Mouse (Mus musculus) limb, embryonic 15.5 days (tissue): ENCODE results near the gene Pex16. TPM values are rescaled to one million over a fixed set of nuclear protein-coding genes. Genes with fewer than 3 reads are reported as not detected.

ENCODE experiments used
- ATAC-seq: fragments of 200-750 bp; cut with Nextera tagmentation; 2 replicates; pipeline ENCODE4 v1.8.0; 2017; ENCODE audit warnings: low read depth, moderate TSS enrichment; ENCODE audit not compliant: insufficient number of reproducible peaks, low FRiP score, low TSS enrichment
- H3K27ac ChIP-seq: fragments of 300-500 bp; sonication (generic); 2 replicates; pipeline ENCODE4 v1.5.1; 2015; ENCODE audit warnings: moderate library complexity, mild to moderate bottlenecking, inconsistent platforms
- H3K27me3 ChIP-seq: fragments of 300-500 bp; sonication (generic); 2 replicates; pipeline ENCODE4 v1.6.1; 2015; ENCODE audit warnings: inconsistent platforms
- H3K36me3 ChIP-seq: fragments of 300-500 bp; sonication (generic); 2 replicates; pipeline ENCODE4 v1.6.1; 2015; ENCODE audit warnings: inconsistent platforms
- H3K4me1 ChIP-seq: fragments of 300-500 bp; sonication (generic); 2 replicates; pipeline ENCODE4 v1.6.1; 2015; ENCODE audit warnings: inconsistent platforms
- H3K4me2 ChIP-seq: fragments of 300-500 bp; sonication (generic); 2 replicates; pipeline ENCODE4 v1.6.1; 2015; ENCODE audit warnings: mild to moderate bottlenecking, inconsistent platforms
- H3K4me3 ChIP-seq: fragments of 300-500 bp; sonication (generic); 2 replicates; pipeline ENCODE4 v1.5.1; 2015; ENCODE audit warnings: mild to moderate bottlenecking, inconsistent platforms
- H3K9ac ChIP-seq: fragments of 300-500 bp; sonication (generic); 2 replicates; pipeline ENCODE4 v1.6.1; 2015; ENCODE audit warnings: inconsistent platforms
- H3K9me3 ChIP-seq: fragments of 300-500 bp; sonication (generic); 2 replicates; pipeline ENCODE4 v1.6.1; 2016; ENCODE audit warnings: inconsistent platforms
- WGBS: fragments of 180-500 bp; shearing (Covaris S2); methylation state at CpG from one replicate; pipeline ENCODE4 v1.1.7; 2015; 5-methylcytosine and 5-hydroxymethylcytosine counted together
- polyA plus RNA-seq: library from polyadenylated mRNA; unstranded; fragments of >200 nt; fragmentation: Nextera tagmentation; extraction: Ambion mirVana; gene quantifications from 2 replicates; pipeline ENCODE4 v1.2.1, GENCODE M21; 2015

Pex16 gene
- polyA plus RNA-seq, result 25.2 and 27.6 TPM in 2 replicates

DNA sequence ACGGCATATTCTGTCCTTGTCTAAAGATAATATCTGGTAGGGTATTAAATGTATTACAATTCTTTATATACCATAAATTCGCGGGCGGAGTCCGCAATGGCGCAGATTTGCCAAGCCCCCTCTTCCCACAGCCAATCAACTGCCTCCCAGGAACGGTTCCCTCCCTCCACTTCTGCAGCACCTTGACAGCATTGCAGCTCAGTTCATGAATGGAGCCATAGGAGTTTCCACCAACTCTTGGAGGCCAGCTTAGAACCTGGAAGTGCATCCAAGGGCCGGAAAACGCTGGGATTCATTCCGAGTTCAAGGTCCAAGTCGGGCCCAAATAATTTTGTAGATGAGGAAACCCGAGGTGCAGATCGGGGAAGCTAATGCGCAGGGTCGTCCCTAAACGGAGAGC is at the start of gene Pex16, which contains the start of gene Large2:
Gene Pex16, plus strand, starts transcription at position 163 of the 400 bp plus-strand sequence.
Gene Large2, minus strand, starts transcription at position 356 of the 400 bp plus-strand sequence.
- Histone ChIP-seq H3K9me3 (no peaks in the 10 kb centered on the region), H3K4me2 (peak within 1 kb of the TSS; percentile 91), H3K4me3 (peak within 1 kb of the TSS; percentile 78), H3K9ac (peak within 1 kb of the TSS; percentile 64), H3K27ac (peak within 1 kb of the TSS; percentile 92), H3K4me1 (peaks cover 62% of the 10 kb centered on the region), H3K36me3 (peaks cover 18% of the 10 kb centered on the region), H3K27me3 (no peaks in the 10 kb centered on the region)
- ATAC-seq, result no peak
- WGBS, result 3% methylated on average over 16 of the region's 16 CpGs

DNA sequence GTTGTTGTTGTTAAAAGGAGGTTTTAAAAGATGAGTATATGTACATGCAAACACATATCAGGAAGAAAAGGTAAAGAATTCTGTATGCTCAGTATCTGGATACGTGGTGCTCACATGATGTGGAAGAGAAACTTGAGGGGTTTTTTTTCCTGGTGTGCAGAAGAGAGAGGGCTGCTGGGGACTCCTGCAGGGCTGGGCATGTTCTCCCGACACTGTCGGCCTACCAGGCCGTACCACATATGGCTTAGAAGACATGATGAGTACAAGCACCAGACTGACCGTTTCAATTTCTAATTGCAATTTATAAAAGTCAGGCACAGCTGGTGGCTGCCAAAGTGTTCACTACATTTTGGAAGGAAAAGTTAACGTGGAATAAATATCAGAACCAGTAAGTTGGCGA is 48.8 kb upstream of the Pex16 start:
- Histone ChIP-seq H3K27ac (no peak overlapping the region), H3K4me3 (no peak overlapping the region), H3K9ac (no peak overlapping the region), H3K4me2 (no peak overlapping the region), H3K4me1 (no peaks in the 10 kb centered on the region), H3K27me3 (no peaks in the 10 kb centered on the region), H3K9me3 (no peaks in the 10 kb centered on the region), H3K36me3 (peaks cover 61% of the 10 kb centered on the region)
- no peak for ATAC-seq
- WGBS, result 82% methylated on average over 7 of the region's 7 CpGs

DNA sequence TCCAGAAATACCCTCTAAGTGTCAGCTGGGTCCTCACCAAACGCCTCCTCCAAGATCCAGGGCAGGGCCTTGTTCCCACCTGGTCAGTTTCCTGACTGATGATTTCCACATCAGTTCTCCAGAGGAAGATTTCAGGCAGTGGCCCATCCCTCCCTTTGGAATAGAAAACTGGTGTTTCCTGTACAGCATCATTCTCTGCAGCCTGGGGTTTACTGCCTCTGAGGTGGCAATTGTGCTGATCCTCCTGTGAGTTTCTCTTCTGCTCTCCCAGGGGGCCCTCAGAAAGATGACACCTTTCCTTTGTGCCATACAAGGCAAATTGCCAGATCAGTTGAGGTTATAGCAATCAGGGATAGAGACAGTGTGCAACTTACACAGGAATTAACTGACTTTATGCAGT is 48.3 kb upstream of the Pex16 start:
- Histone ChIP-seq H3K36me3 (peaks cover 65% of the 10 kb centered on the region), H3K4me3 (no peak overlapping the region), H3K27ac (no peak overlapping the region), H3K9ac (no peak overlapping the region), H3K27me3 (no peaks in the 10 kb centered on the region), H3K9me3 (no peaks in the 10 kb centered on the region), H3K4me1 (no peaks in the 10 kb centered on the region), H3K4me2 (no peak overlapping the region)
- ATAC-seq, result no peak
- 75% methylated on average over 1 of the region's 1 CpGs for WGBS

DNA sequence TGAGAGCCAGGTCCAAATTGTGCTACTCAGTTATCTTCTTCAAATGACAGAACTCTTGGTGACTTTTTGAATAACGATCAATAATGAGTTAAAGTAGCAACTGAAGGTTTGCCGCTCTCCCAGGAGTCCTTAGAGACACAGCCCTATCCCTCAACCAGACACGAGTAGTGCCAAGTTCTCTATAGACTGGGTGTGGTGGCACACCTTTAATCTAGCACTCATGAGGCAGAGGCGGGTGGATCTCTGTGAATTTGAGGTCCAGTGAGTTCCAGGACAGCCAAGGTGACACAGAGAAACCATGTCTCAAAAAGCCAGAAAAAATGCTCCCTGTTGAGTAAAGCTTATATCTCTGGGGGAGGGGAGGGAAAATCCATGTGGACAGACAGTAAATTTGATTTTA is 46.9 kb upstream of the Pex16 start:
- 86% methylated on average over 4 of the region's 4 CpGs for WGBS
- H3K9me3 ChIP-seq, result no peaks in the 10 kb centered on the region
- ATAC-seq, result no peak
- H3K4me1 ChIP-seq, result no peaks in the 10 kb centered on the region
- H3K36me3 ChIP-seq, result peaks cover 65% of the 10 kb centered on the region
- no peak overlapping the region for H3K9ac ChIP-seq
- H3K27me3 ChIP-seq, result no peaks in the 10 kb centered on the region
- H3K4me3 ChIP-seq, result no peak overlapping the region
- no peak overlapping the region for H3K4me2 ChIP-seq
- H3K27ac ChIP-seq, result no peak overlapping the region

DNA sequence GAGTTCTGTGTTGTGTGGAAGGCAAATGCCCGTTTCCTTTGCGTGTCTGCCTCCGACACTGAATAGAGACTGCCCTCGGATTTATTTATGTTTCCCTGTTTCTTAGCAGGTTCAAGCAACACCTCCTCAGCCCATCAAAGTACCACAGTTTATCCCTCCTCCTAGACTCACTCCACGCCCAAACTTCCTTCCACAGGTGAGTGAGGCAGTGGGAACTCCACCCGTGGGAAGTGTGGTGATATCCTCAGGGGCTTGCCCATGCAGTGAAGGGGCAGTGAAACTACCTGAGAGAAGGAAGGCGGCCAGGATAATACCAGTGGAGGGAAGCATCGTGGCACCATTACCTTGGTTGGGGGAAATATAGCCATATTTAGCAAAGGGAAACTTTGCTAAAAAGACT is 46.3 kb upstream of the Pex16 start:
- 92% methylated on average over 8 of the region's 8 CpGs for WGBS
- Histone ChIP-seq H3K9me3 (no peaks in the 10 kb centered on the region), H3K4me1 (no peaks in the 10 kb centered on the region), H3K27ac (no peak overlapping the region), H3K4me2 (no peak overlapping the region), H3K36me3 (peaks cover 64% of the 10 kb centered on the region), H3K4me3 (no peak overlapping the region), H3K27me3 (no peaks in the 10 kb centered on the region), H3K9ac (no peak overlapping the region)
- no peak for ATAC-seq

DNA sequence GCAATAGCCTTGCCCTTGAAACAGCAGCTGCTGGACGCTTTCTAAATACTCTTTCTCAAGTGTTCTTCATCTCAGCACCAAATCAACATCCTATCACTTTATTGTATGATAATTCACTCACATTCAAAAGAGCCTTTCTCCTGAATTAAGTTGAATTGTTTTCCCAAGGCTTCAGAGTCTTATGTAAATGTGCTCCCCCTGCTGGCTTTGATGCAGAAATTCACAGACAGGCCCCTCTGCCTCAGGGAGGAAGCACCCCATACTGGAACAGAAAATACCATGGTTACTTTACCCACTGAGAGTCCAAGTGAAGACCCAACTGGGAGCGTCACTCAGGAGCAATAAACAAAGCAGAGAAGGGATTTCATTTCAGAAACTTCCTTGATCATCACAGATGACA is 43.6 kb upstream of the Pex16 start:
- no peak for ATAC-seq
- Histone ChIP-seq H3K9me3 (no peaks in the 10 kb centered on the region), H3K36me3 (peaks cover 76% of the 10 kb centered on the region), H3K4me3 (no peak overlapping the region), H3K4me1 (no peaks in the 10 kb centered on the region), H3K27ac (no peak overlapping the region), H3K9ac (no peak overlapping the region), H3K27me3 (no peaks in the 10 kb centered on the region), H3K4me2 (no peak overlapping the region)
- WGBS, result 64% methylated on average over 2 of the region's 2 CpGs

DNA sequence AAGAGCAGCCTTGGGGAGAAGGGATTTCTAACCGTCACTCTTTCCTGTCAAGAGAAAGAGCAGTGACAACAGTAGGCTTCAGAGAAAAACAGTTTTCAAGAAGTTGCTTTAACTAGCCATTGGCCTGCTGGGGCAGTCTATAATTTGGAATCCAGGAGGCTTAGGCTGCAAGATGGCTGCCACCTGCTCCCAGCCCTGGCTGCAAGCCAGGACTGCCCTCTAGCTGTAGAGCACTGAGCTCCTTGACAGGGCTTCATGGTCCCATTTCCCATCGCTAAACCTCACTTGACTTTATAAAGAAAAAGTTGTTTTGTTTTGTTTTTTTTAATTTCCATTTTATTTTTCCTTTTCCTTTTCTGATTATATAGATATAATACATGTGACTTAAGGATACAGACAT is 43.1 kb upstream of the Pex16 start:
- no peak overlapping the region for H3K4me3 ChIP-seq
- no peaks in the 10 kb centered on the region for H3K9me3 ChIP-seq
- no peaks in the 10 kb centered on the region for H3K4me1 ChIP-seq
- H3K9ac ChIP-seq, result no peak overlapping the region
- 84% methylated on average over 2 of the region's 2 CpGs for WGBS
- H3K4me2 ChIP-seq, result no peak overlapping the region
- H3K27me3 ChIP-seq, result no peaks in the 10 kb centered on the region
- H3K27ac ChIP-seq, result no peak overlapping the region
- H3K36me3 ChIP-seq, result peaks cover 79% of the 10 kb centered on the region
- no peak for ATAC-seq

DNA sequence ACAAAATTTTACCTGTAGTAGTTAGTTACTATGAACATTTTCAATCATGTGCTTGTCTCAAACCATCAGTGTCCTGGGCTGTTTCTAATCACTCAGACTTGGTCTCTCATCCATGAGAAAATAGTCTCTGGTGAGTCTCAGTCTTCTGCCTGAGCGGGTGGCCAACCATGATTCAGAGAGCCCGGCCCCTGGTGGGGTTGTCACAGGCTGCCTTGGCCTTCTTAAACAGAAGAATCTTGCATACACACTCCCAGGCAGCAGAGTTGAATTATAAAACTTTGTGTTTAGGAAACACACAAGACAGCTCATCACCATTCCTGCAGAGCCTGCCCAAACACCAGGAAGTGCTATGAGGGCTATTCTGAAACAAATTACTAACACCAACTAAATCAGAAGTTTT is 42.6 kb upstream of the Pex16 start:
- no peak overlapping the region for H3K4me3 ChIP-seq
- WGBS, result 95% methylated on average over 2 of the region's 2 CpGs
- H3K9me3 ChIP-seq, result no peaks in the 10 kb centered on the region
- no peak overlapping the region for H3K4me2 ChIP-seq
- H3K27me3 ChIP-seq, result no peaks in the 10 kb centered on the region
- no peak overlapping the region for H3K27ac ChIP-seq
- no peak overlapping the region for H3K9ac ChIP-seq
- peaks cover 78% of the 10 kb centered on the region for H3K36me3 ChIP-seq
- no peaks in the 10 kb centered on the region for H3K4me1 ChIP-seq
- ATAC-seq, result no peak

DNA sequence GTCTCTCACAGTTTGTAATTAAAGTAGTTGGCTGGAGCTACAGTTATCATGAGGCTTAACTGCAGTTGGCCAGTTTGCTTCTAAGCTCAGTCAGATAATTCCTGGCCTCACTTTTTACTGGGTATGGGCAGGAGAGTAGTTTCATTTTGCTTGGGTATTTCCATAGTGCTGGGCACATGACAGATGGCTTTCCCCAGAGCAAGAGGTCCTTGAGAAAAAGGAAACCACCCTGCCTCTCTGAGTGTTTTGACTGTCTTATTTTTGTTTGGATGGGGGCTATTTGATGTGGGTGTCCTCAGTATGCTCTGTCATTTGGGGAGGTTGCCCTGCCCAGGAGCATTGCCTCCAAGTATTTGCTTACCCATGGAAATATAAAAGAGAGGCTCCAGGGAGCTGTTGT is 32.1 kb upstream of the Pex16 start:
- no peak for ATAC-seq
- H3K36me3 ChIP-seq, result peaks cover 52% of the 10 kb centered on the region

DNA sequence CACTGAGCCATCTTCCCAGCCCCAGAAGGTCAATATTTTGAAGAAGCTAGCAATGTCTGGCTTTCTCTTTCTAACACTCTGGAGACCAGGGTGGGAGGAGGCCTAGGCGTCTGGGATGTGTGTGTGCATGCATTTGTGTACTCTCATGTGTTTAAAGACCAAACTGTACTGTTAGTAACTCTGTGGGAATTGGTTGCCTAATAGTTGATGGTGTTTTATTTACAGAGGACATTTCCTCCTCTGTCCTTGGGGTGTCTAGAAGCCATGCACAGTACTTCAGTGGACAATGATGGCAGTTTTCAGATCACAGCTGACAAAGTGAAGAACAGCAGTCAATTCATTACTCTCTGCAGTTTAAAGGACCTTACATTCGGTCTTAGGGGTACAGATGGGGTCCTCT is 27.3 kb upstream of the Pex16 start:
- Histone ChIP-seq H3K36me3 (peaks cover 74% of the 10 kb centered on the region), H3K27me3 (no peaks in the 10 kb centered on the region), H3K4me1 (no peaks in the 10 kb centered on the region), H3K9me3 (no peaks in the 10 kb centered on the region), H3K9ac (no peak overlapping the region), H3K27ac (no peak overlapping the region), H3K4me2 (no peak overlapping the region), H3K4me3 (no peak overlapping the region)
- 88% methylated on average over 2 of the region's 2 CpGs for WGBS
- no peak for ATAC-seq

More for the DNA sequence above, 32.1 kb upstream of the Pex16 start:
- Histone ChIP-seq H3K9ac (no peak overlapping the region), H3K9me3 (no peaks in the 10 kb centered on the region), H3K4me2 (no peak overlapping the region), H3K4me3 (no peak overlapping the region), H3K27ac (no peak overlapping the region), H3K4me1 (no peaks in the 10 kb centered on the region), H3K27me3 (no peaks in the 10 kb centered on the region)

DNA sequence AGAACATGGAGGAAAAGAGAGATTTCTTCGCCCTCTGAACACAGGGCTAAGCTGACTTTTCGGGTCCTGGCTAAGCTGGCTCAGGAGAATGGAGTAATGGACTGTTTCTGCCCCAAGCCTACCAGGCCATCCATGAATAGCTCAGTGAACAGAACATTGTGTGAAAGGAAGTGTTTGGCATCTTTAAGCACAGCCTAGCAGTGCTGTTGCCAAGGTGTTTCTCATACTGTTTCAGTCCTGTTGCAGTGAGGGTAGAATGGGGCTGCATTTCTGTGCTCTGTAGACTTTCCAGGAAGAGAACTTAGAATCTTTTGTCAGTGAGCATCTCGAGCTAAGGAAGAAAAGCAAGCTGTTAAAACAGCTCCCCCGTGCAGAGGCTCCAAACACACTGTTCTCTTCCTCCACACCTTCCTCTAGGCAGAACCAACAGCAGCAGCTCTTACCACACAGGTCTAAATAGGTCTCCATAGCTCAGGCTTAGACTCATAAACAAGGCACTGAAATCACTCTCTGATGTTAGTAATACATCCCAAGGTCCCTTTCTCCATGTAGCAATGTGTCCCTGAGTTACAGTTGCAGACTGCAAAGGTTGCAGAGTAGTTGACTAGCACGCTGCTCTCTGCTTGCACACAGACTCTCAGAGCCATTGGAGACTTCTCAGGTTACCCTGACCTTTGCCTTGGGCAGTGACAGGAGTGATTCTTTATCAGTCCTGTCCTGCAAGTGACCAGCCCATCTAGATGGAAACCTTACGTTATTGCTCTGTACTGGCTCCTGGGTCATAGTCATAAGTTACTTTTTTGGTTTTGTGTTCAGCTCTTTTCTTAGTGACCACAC is 24.7 kb upstream of the Pex16 start:
- no peak overlapping the region for H3K9ac ChIP-seq
- 52% methylated on average over 6 of the region's 6 CpGs for WGBS
- no peak overlapping the region for H3K27ac ChIP-seq
- no peaks in the 10 kb centered on the region for H3K4me1 ChIP-seq
- H3K4me3 ChIP-seq, result no peak overlapping the region
- no peak overlapping the region for H3K4me2 ChIP-seq
- no peaks in the 10 kb centered on the region for H3K27me3 ChIP-seq
- H3K36me3 ChIP-seq, result peaks cover 86% of the 10 kb centered on the region
- no peak for ATAC-seq
- H3K9me3 ChIP-seq, result no peaks in the 10 kb centered on the region

DNA sequence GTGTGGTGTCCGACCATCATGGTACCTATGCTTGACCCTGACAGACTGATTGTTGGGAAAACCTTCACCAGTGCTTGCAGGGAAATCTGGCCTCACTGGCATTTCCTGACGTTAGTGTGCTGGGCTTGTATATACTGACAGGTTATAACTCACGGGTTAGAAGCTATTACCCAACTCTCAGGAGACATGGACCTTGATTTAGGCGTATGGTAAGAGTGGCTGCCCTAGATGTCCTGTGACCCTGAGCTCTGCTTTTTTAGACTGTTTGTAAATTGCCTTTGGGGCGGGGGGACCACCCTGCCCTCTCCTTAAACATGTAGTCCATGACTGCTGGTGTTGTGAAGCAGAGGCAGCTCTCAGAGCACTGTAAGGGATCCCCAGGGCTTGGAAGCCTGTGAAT is 23.8 kb upstream of the Pex16 start:
- Histone ChIP-seq H3K4me1 (no peaks in the 10 kb centered on the region), H3K36me3 (peaks cover 83% of the 10 kb centered on the region), H3K9me3 (no peaks in the 10 kb centered on the region), H3K4me2 (no peak overlapping the region), H3K27me3 (no peaks in the 10 kb centered on the region), H3K4me3 (no peak overlapping the region), H3K9ac (no peak overlapping the region), H3K27ac (no peak overlapping the region)
- WGBS, result 46% methylated on average over 5 of the region's 5 CpGs
- no peak for ATAC-seq
